Mouse (Mus musculus) urinary bladder, postnatal 4 days (tissue): ENCODE results near the gene Gm2310.
"Not testable (repeated sequence)": the region's sequence is repeated elsewhere in the genome, so short reads cannot be mapped to it uniquely, and the experiment has no call there.

Experiments
- DNase-seq, 2 experiments: peaks; one replicate each; pipeline ENCODE4 v3.0.0; 2021 to 2022; ENCODE audit warnings: low spot score in 2 of 2

Gene Gm2310

GRCm38 (mm10) chr15:8519853-8520252 lies at the start of gene Gm2310:
Gm2310 (minus strand) TSS chr15:8519953.
- not testable (repeated sequence) for DNase-seq

DNA sequence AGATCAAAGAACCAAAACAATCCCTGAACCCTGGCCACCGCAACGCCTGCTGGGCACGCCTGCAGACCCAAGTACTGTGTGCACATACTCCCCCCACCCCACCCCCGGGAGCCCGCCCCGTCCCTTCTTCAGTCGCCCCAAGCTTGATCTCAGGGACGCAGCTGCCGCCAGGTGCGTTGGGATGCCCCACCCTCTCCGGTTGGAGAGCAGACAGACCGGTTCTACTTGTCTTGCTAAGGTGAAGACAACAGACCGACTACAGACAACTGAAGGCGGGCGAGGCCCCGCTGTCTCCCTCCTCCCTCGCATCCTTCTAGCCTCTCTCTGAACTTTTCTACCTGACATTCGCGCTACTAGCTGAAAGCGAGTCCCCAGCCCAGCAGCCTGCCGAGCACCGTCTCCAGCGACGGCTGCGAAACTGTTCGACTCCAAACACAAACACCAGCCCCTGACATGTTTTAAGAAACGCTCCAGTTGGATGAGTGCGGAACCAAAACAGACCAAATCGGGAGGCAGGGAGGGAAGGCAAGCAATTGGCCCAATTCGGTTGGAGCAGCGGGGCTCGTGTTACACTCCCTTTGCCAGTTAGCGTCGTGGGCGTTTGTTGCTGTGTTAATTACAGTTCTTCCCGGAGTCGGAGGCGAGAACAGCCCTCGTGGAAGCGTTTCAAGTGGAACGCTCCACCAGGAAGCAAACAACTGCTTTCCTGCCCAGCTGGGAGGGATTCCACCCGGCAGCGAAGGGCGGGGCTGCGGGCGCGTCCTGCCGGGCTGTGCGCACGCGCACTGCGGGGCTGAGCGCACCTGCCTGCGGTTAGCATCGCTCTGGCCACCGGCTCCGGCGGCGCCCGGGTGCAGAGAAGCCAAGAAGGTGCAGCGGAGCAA lies 49.1 kb upstream of the Gm2310 start:
- peak; percentile 79 to 83 for DNase-seq

- DNase-seq = no peak
Observed at GRCm38 (mm10) chr15:8568286-8568644, 48.5 kb upstream of the Gm2310 start.

DNA sequence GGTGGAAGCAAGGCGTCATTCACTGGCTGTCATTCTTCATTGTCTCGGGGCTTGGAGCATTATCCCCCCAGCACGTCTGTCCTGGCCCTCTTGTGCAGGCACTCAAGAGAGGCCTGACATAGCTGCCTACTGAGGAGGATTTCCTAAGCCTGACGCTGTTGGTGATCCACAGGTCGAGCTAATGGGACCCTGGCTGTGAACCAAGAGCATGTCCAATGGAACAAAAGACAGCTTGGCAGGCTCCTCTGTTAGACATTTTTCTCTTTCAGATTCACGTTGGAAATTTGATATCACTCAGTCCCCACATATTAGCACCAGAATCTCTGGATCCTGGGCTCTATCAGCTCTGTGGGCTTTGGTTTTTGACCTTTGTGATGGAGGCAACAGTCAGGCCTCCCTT lies 45.7 kb upstream of the Gm2310 start:
- DNase-seq = no peak

GRCm38 (mm10) chr15:8564331-8564730 lies 44.6 kb upstream of the Gm2310 start:
- DNase-seq = no peak

DNA sequence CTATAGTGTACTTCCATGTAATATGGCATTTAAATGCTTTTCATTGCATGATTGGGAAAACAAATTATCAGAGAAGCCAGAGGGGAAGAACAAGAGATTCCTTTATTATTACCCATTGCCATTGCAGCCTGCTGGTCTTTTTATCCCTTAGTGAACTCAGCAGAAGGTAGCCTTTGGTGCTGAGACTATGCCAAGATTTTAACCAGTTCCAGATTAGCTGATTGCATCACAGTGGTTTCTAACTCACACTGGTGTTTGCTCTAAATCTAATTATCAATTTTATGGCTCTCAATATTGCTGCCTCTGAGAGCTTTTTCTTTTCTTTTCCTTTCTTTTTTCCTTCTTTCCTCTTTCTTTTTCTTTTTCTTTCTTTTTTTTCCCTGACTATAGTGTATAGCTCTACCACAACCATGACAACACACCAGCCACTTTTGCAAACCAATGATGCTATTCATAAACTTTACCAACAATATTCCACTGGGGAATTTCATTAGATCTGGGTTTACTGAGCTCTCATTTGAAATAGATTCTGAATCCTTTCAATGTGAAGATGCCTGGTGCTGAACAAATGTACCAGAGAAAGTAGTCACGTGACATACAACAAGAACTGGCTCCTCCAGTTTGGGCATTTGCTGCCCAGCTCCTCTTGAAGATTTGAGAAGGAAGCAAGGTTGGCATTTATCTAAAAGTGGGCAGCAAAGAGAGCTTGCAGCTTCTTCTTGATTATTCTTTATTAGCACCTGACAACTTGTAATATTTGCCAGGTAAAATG lies 43.9 kb upstream of the Gm2310 start:
- DNase-seq = no peak

DNA sequence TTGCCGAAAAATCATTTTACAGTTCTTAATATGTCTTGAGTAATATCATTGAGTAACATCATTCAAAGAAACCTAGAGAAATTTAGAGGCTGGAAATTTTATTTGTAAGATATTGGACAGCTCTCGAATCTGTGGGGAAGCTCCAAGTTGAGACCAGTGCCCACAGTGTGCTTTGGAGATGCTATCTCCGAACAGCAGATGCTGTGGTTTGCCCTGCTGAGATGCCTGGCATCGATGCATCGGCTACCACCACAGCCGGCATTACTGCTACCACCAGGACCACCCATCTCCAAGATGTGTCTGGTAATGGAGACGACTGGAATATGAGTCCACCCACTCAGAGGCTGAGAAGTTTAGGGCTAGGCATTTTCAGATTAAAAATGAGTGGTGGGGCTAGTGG lies 43.0 kb upstream of the Gm2310 start:
- no peak for DNase-seq

DNA sequence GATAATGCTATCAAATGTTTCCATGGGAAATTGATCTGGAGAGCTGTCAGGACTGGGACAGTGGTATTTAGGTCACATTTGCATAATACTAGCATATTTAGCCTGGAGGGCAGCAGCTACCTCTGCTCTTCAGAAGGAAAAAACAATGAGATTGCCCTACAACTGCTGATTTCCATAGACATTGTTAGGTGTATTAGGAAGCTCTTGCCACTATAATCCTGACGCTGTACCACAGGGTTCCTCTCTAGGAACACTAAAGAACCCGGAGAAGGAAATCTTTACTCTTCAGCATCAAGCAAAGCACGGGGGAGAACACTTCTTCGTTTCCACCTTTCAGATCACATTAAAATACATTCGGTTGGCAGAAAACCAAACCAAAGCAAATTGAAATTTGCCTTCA lies 11.4 kb upstream of the Gm2310 start:
- DNase-seq = no peak

- DNase-seq = no peak
Observed at GRCm38 (mm10) chr15:8512957-8513356, 6.8 kb downstream of the Gm2310 start.

GRCm38 (mm10) chr15:8511861-8512260 lies 7.9 kb downstream of the Gm2310 start:
- DNase-seq = no peak

DNA sequence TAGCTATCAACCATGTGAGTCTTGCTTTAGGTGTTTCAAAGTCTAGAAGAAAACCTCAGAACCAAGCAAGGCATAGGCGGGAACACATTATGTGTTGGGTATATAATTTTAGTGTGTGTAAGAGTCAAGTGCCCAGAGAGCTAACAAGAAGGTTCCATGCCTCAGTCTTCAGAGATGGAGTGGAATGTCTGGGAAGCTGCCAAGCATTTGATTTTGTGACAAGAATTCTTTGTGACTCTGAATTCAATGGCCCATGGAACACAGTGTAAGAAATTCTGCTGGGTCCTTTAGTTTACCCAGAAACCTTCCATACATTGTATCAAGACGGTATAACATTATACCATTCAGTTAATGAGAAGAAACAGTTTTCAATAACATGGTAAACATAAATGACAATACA lies 17.3 kb downstream of the Gm2310 start:
- DNase-seq = no peak

- DNase-seq = no peak
Observed at GRCm38 (mm10) chr15:8485261-8485660, 34.5 kb downstream of the Gm2310 start.

- DNase-seq = no peak
Observed at GRCm38 (mm10) chr15:8469006-8469575, 50.7 kb downstream of the Gm2310 start.
